Mouse (Mus musculus): ENCODE measurements around the gene Gm20696.

DNA sequence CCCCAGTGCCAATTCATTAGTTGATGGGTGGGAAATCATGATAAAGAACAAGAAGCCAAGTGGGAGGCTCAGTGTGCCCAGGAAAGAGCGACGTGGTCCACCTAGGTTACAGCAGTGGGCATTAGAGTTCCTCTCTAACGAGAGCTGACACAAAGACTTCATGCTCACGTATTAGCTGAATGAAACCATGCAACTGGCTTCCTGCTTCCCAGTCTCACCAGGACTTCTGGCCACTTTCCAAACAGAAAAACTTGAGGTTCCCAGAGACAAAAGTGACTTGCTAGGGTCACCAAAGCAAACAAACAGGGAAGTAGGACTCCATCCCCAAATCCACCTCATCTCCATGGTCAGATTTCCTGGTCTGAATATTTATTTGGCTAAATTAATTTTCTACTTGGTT lies 288.9 kb downstream of the Gm20696 start:
- TF ChIP-seq POLR2A (IDR thresholded peaks at IDR 0.05; ENCODE audit: low read depth, low read length) (no peak), JUN (IDR thresholded peaks at IDR 0.05; ENCODE audit: insufficient read depth, low read depth, low read length) (no peak), MAZ (IDR thresholded peaks at IDR 0.05; ENCODE audit: low read depth, low read length) (no peak), CTCF (conservative IDR thresholded peaks at IDR 0.05 in 1 of 2, IDR thresholded peaks at IDR 0.05 in 1 of 2; ENCODE audit: low read depth in 2 of 2, low read length in 2 of 2) (no peak), UBTF (IDR thresholded peaks at IDR 0.05; ENCODE audit: low read depth, low read length) (no peak), HCFC1 (IDR thresholded peaks at IDR 0.05; ENCODE audit: low read depth, low read length) (no peak), MYC (IDR thresholded peaks at IDR 0.05; ENCODE audit: low read depth, low read length) (no peak), MAX (IDR thresholded peaks at IDR 0.05; ENCODE audit: low read length) (no peak), ETS1 (conservative IDR thresholded peaks at IDR 0.05; ENCODE audit: low read depth, low read length) (no peak), USF1 (IDR thresholded peaks at IDR 0.05; ENCODE audit: low read depth, low read length) (no peak), RCOR1 (conservative IDR thresholded peaks at IDR 0.05; ENCODE audit: low read depth, low read length) (no peak), CHD1 (IDR thresholded peaks at IDR 0.05; ENCODE audit: low read depth, low read length) (no peak), CHD2 (IDR thresholded peaks at IDR 0.05; ENCODE audit: low read length) (no peak)
